In genomic region chr11:49811099-49811541, GRCm38 (mm10) we compare ENCODE assay signal across 10 mouse cellular contexts. TPM values are rescaled to one million over a fixed set of nuclear protein-coding genes. Genes with fewer than 3 reads are reported as not detected.
DNase-seq lines count a peak whose midpoint lies in the region; ATAC-seq and TF ChIP-seq lines count a peak whose summit lies in the region.
"Had no signal": no experiment of that assay in that cellular context is flagged by ENCODE, and none has a peak within 500 bp of the region (broad histone marks: within the 10 kb centered on the region; RNA-seq: fewer than 3 reads in every experiment).

No protein-coding gene starts in this region.

- peak overlapping the region; percentile 39 for H3K9ac ChIP-seq in MEL (ENCODE audit: control insufficient read depth, low read depth, low read length, poor library complexity, severe bottlenecking)
- H3K9ac ChIP-seq in liver, embryonic 14.5 days (replicated peaks) = no peak overlapping the region

- intact Hi-C loops in gastrocnemius, postnatal 36 days (cut with DNase I) = no loop called here

- peak; percentile 80 for ATAC-seq in liver, embryonic 14.5 days (ENCODE audit: insufficient read depth)
- no peak for ATAC-seq in erythroid progenitor cell, adult 5-6 weeks (replicated peaks; ENCODE audit: low FRiP score, poor library complexity, severe bottlenecking)

- peak in 1 of 2 experiments; percentile 29; a peak in 1 of 4 replicates for TF ChIP-seq POLR2A in MEL (IDR thresholded peaks at IDR 0.05; ENCODE audit: control insufficient read depth in 1 of 2, insufficient read depth in 1 of 2, low read depth in 1 of 2, low read length in 2 of 2, poor library complexity in 1 of 2)

- peak overlapping the region; percentile 6 to 30 for H3K4me3 ChIP-seq in MEL (ENCODE audit: control insufficient read depth in 1 of 2, insufficient read depth in 1 of 2, low read depth in 2 of 2, low read length in 2 of 2)
- no peak overlapping the region for H3K4me3 ChIP-seq in liver, embryonic 14.5 days (ENCODE audit: insufficient read depth in 1 of 2, low read depth in 2 of 2, low read length in 2 of 2)

- no peaks in the 10 kb centered on the region for H3K27me3 ChIP-seq in MEL (ENCODE audit: control insufficient read depth in 1 of 2, insufficient read depth in 2 of 2, low read length in 2 of 2)
- H3K27me3 ChIP-seq in liver, embryonic 14.5 days (ENCODE audit: control insufficient read depth, insufficient read depth, low read length) = no peaks in the 10 kb centered on the region

- DNase-seq in adrenal gland, postnatal 10 days = peak; percentile 10
- no peak for DNase-seq in adrenal gland, postnatal 4 days (ENCODE audit: low spot score in 2 of 2)
- peak; percentile 95 for DNase-seq in MEL (ENCODE audit: low read depth, low spot score)
- peak; percentile 16 to 23 for DNase-seq in gastrocnemius, postnatal 36 days
- peak in 2 of 3 experiments; percentile 22 to 41 for DNase-seq in liver, embryonic 14.5 days (ENCODE audit: low read depth in 3 of 3, low spot score in 3 of 3)
- no peak for DNase-seq in spleen, adult 18-20 months
- DNase-seq in urinary bladder, postnatal 10 days (ENCODE audit: low spot score) = no peak
- DNase-seq: cerebellum, postnatal 36 days; kidney, adult 2 months had no signal

- H3K4me1 ChIP-seq in MEL (ENCODE audit: control insufficient read depth in 1 of 2, insufficient read depth in 2 of 2, low read length in 2 of 2) = peaks cover 14 to 22% of the 10 kb centered on the region in 2 experiments
- peaks cover 5 to 22% of the 10 kb centered on the region in 2 experiments; a peak in 3 of 4 replicates for H3K4me1 ChIP-seq in liver, embryonic 14.5 days (replicated peaks; ENCODE audit: control insufficient read depth in 2 of 2, insufficient read depth in 2 of 2, low read length in 1 of 2)

- H3K27ac ChIP-seq in MEL (ENCODE audit: control insufficient read depth, low read depth, low read length) = peak overlapping the region; percentile 88
- no peak overlapping the region for H3K27ac ChIP-seq in liver, embryonic 14.5 days

- TF ChIP-seq RAD21 in MEL (IDR thresholded peaks at IDR 0.05; ENCODE audit: low read depth, low read length) = no peak

- TF ChIP-seq EP300 in MEL (IDR thresholded peaks at IDR 0.05; ENCODE audit: low read depth in 1 of 2, low read length in 2 of 2) = peak in 1 of 2 experiments; percentile 88
- 0 out of 2 replicates have a peak, but pooled peaks have one; percentile 4 for TF ChIP-seq EP300 in liver, embryonic 14.5 days (IDR thresholded peaks at IDR 0.05; ENCODE audit: low read depth)

- H3K36me3 ChIP-seq in MEL (ENCODE audit: control insufficient read depth in 1 of 2, insufficient read depth in 2 of 2, low read length in 2 of 2) = peaks cover 0 to 24% of the 10 kb centered on the region in 2 experiments; a peak in 3 of 4 replicates
- no peaks in the 10 kb centered on the region for H3K36me3 ChIP-seq in liver, embryonic 14.5 days (replicated peaks; ENCODE audit: control insufficient read depth, insufficient read depth, low read depth)

- no peak for TF ChIP-seq CTCF in MEL (IDR thresholded peaks at IDR 0.05 in 2 of 3, conservative IDR thresholded peaks at IDR 0.05 in 1 of 3; ENCODE audit: control insufficient read depth in 1 of 3, insufficient read depth in 1 of 3, low read depth in 2 of 3, low read length in 3 of 3, poor library complexity in 1 of 3, severe bottlenecking in 1 of 3)
- no peak for TF ChIP-seq CTCF in liver, embryonic 14.5 days (IDR thresholded peaks at IDR 0.05; ENCODE audit: low read depth)

- H3K9me3 ChIP-seq in MEL (replicated peaks; ENCODE audit: insufficient read depth, low read length) = no peaks in the 10 kb centered on the region
- no peaks in the 10 kb centered on the region for H3K9me3 ChIP-seq in liver, embryonic 14.5 days (ENCODE audit: control insufficient read depth, low read length)

- peak overlapping the region; percentile 1; the same call in 1 of the 2 replicates for H3K4me2 ChIP-seq in liver, embryonic 14.5 days (ENCODE audit: low read depth)

- WGBS in liver, embryonic 14.5 days (ENCODE audit: insufficient replicate concordance) = 15% methylated on average over 8 of the region's 8 CpGs

- no peaks in the 10 kb centered on the region for H3K79me2 ChIP-seq in MEL (ENCODE audit: control insufficient read depth, insufficient read depth, low read length, poor library complexity)

TF ChIP-seq in MEL, 35 proteins besides CTCF, POLR2A, EP300 and RAD21 (continues in another document):
- no peak for TF ChIP-seq ELF1 (IDR thresholded peaks at IDR 0.05; ENCODE audit: low read depth, low read length)
- no peak for TF ChIP-seq TBP (IDR thresholded peaks at IDR 0.05; ENCODE audit: low read depth, low read length)
- no peak for TF ChIP-seq CHD2 (IDR thresholded peaks at IDR 0.05; ENCODE audit: low read length)
- peak; percentile 87 for TF ChIP-seq TAL1 (IDR thresholded peaks at IDR 0.05; ENCODE audit: low read length)
- TF ChIP-seq MAZ (IDR thresholded peaks at IDR 0.05; ENCODE audit: low read depth, low read length) = peak; percentile 69
- no peak for TF ChIP-seq E2F4 (IDR thresholded peaks at IDR 0.05; ENCODE audit: borderline replicate concordance, low read depth, low read length)
- peak; percentile 83 for TF ChIP-seq TCF12 (IDR thresholded peaks at IDR 0.05; ENCODE audit: low read depth, low read length)
- peak; percentile 76; the same call in 1 of the 2 replicates for TF ChIP-seq JUND (IDR thresholded peaks at IDR 0.05; ENCODE audit: low read depth, low read length)
- peak; percentile 48; the same call in 1 of the 2 replicates for TF ChIP-seq NRF1 (IDR thresholded peaks at IDR 0.05; ENCODE audit: insufficient read depth, low read depth, low read length, poor library complexity, severe bottlenecking)
- peak; percentile 98 for TF ChIP-seq MXI1 (IDR thresholded peaks at IDR 0.05; ENCODE audit: low read depth, low read length)
- no peak for TF ChIP-seq ZMIZ1 (IDR thresholded peaks at IDR 0.05; ENCODE audit: low read depth, low read length)
- peak; percentile 98 for TF ChIP-seq RCOR1 (IDR thresholded peaks at IDR 0.05; ENCODE audit: low read depth, low read length)
- peak; percentile 92 for TF ChIP-seq ETS1 (IDR thresholded peaks at IDR 0.05; ENCODE audit: low read depth, low read length)
- TF ChIP-seq MAFK (IDR thresholded peaks at IDR 0.05; ENCODE audit: borderline replicate concordance, low read depth, low read length) = peak; percentile 71; the same call in 1 of the 2 replicates
- TF ChIP-seq UBTF (IDR thresholded peaks at IDR 0.05; ENCODE audit: borderline replicate concordance, insufficient read depth, low read depth, low read length) = peak; percentile 10; the same call in 1 of the 2 replicates
- no peak for TF ChIP-seq NELFE (IDR thresholded peaks at IDR 0.05; ENCODE audit: low read depth, low read length)
- no peak for TF ChIP-seq MEF2A (IDR thresholded peaks at IDR 0.05; ENCODE audit: extremely low read depth, insufficient replicate concordance, low read depth, low read length, poor library complexity, severe bottlenecking)
- TF ChIP-seq ZC3H11A (IDR thresholded peaks at IDR 0.05; ENCODE audit: low read depth, low read length) = no peak
- peak; percentile 91 for TF ChIP-seq GATA1 (IDR thresholded peaks at IDR 0.05; ENCODE audit: low read depth, low read length)
- TF ChIP-seq BHLHE40 (IDR thresholded peaks at IDR 0.05; ENCODE audit: borderline replicate concordance, low read depth, low read length) = peak; percentile 85
- TF ChIP-seq KAT2A (conservative IDR thresholded peaks at IDR 0.05; ENCODE audit: low read depth, low read length) = peak; percentile 32; the same call in 1 of the 2 replicates
- TF ChIP-seq USF1 (IDR thresholded peaks at IDR 0.05; ENCODE audit: low read depth, low read length) = no peak
- peak; percentile 46; the same call in 1 of the 2 replicates for TF ChIP-seq ZNF384 (IDR thresholded peaks at IDR 0.05; ENCODE audit: low read depth, low read length)
- peak; percentile 97 for TF ChIP-seq MYC (IDR thresholded peaks at IDR 0.05; ENCODE audit: low read depth, low read length)
- no peak for TF ChIP-seq CHD1 (IDR thresholded peaks at IDR 0.05; ENCODE audit: low read depth, low read length)
- TF ChIP-seq MAX (IDR thresholded peaks at IDR 0.05; ENCODE audit: low read length) = peak; percentile 96
- no peak; the same call in 1 of the 2 replicates for TF ChIP-seq MYB (IDR thresholded peaks at IDR 0.05; ENCODE audit: low read depth, low read length)
- TF ChIP-seq ZKSCAN1 (IDR thresholded peaks at IDR 0.05; ENCODE audit: low read depth, low read length) = peak; percentile 44; the same call in 1 of the 2 replicates
- no peak for TF ChIP-seq POLR2AphosphoS2 (IDR thresholded peaks at IDR 0.05; ENCODE audit: low read length)
- no peak for TF ChIP-seq USF2 (IDR thresholded peaks at IDR 0.05; ENCODE audit: borderline replicate concordance in 1 of 2, insufficient read depth in 1 of 2, low read depth in 1 of 2, low read length in 2 of 2)

RNA-seq across cellular contexts. Expression of gene Gfpt2, which starts 17.1 kb away (rescaled TPM):
- total RNA-seq in adrenal gland, postnatal 10 days (2021) = 1 to 10 TPM; 5.8 to 5.9 TPM
- total RNA-seq in adrenal gland, postnatal 4 days (2021) = 1 to 10 TPM; 5.4 to 6.0 TPM
- 4.0 and 4.9 TPM in 2 replicates for total RNA-seq in MEL (2012; rRNA removed)
- 1 to 10 TPM in 1 of 2 experiments, not detected in 1; 8.0 TPM for polyA plus RNA-seq in MEL (2012; ENCODE audit: insufficient read depth in 1 of 2, insufficient read length in 2 of 2, low read depth in 1 of 2, low replicate concordance in 2 of 2, missing spikeins in 1 of 2)
- total RNA-seq in gastrocnemius, postnatal 36 days (2021) = 1 to 10 TPM; 5.7 to 6.2 TPM
- polyA plus RNA-seq in liver, embryonic 14.5 days (2012; rRNA removed) = 0.39 TPM in 2 replicates
- polyA plus RNA-seq in liver, embryonic 14.5 days (2014; fragmentation: Nextera tagmentation; extraction: Ambion mirVana) = 0.39 and 0.90 TPM in 2 replicates
- 0.72 TPM in 1 of 2 replicates, not detected in the other for total RNA-seq in erythroid progenitor cell, adult 5-6 weeks (2015; ENCODE audit: low replicate concordance)
- total RNA-seq in erythroid progenitor cell, adult 5-6 weeks (2017; ENCODE audit: low replicate concordance) = not detected in 2 replicates

RNA-seq across cellular contexts. Expression of gene Mapk9, which starts 35.4 kb away (rescaled TPM):
- 10 to 100 TPM; 56.4 to 67.8 TPM for total RNA-seq in adrenal gland, postnatal 10 days (2021)
- total RNA-seq in adrenal gland, postnatal 4 days (2021) = 10 to 100 TPM; 83.2 to 86.1 TPM
- 42.6 and 52.8 TPM in 2 replicates for total RNA-seq in MEL (2012; rRNA removed)
- 10 to 100 TPM in 1 of 2 experiments, not detected in 1; 43.1 TPM for polyA plus RNA-seq in MEL (2012; ENCODE audit: insufficient read depth in 1 of 2, insufficient read length in 2 of 2, low read depth in 1 of 2, low replicate concordance in 2 of 2, missing spikeins in 1 of 2)
- total RNA-seq in gastrocnemius, postnatal 36 days (2021) = 10 to 100 TPM; 43.5 to 49.9 TPM
- 8.1 and 11.9 TPM in 2 replicates for polyA plus RNA-seq in liver, embryonic 14.5 days (2012; rRNA removed)
- polyA plus RNA-seq in liver, embryonic 14.5 days (2014; fragmentation: Nextera tagmentation; extraction: Ambion mirVana) = 18.5 and 20.2 TPM in 2 replicates
- total RNA-seq in erythroid progenitor cell, adult 5-6 weeks (2015; ENCODE audit: low replicate concordance) = 18.9 and 21.6 TPM in 2 replicates
- total RNA-seq in erythroid progenitor cell, adult 5-6 weeks (2017; ENCODE audit: low replicate concordance) = 19.4 and 27.6 TPM in 2 replicates

Comparison
In these comparisons a context has a peak if more than half of its experiments do, and no peak if none do; other contexts are left out.
1. DNase-seq: peak in adrenal gland, postnatal 10 days (single experiment), MEL (single experiment), gastrocnemius, postnatal 36 days (2 of 2) and liver, embryonic 14.5 days (2 of 3); none in adrenal gland, postnatal 4 days (0 of 2), spleen, adult 18-20 months (0 of 2) and urinary bladder, postnatal 10 days (single experiment).
2. H3K4me3 ChIP-seq: peak in MEL (2 of 2); none in liver, embryonic 14.5 days (0 of 2).